Mouse (Mus musculus): Measurements from ENCODE around the gene Zfp664.

DNA sequence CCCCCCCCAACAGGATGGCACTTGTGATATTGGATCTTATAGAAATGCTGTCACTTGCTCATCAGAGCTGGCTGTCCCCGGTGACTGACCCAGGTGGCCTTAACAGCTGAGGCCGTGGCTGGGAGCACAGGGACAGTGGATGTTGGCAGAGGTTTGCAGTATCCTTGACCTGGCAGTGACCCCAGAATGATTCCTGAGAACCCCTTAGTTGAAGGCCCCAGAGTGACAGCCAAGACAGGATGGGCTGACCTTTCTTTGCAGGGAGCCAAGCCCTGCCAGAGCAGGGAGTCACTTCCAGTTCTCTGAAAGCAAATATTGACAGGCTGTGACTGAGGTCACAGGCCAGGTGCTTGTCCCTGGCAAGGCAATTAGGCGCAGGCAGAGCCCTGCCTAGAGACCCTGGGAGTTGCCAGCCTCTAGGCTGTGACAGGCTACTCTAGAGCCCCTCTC, 29.5 kb downstream of the Zfp664 start:
- TF ChIP-seq CTCF (IDR thresholded peaks at IDR 0.05; ENCODE audit: low read depth, low read length): no peak
- TF ChIP-seq POLR2A (IDR thresholded peaks at IDR 0.05; ENCODE audit: extremely low read depth, insufficient read depth, low read length): no peak

All from liver, adult 2 months (tissue).